Mouse (Mus musculus): ENCODE measurements around the gene Mvb12b. TPM values are rescaled to one million over a fixed set of nuclear protein-coding genes. Genes with fewer than 3 reads are reported as not detected.

The Mvb12b gene
- polyA plus RNA-seq, 1 experiment from 2014 or later = 55.6 TPM

DNA sequence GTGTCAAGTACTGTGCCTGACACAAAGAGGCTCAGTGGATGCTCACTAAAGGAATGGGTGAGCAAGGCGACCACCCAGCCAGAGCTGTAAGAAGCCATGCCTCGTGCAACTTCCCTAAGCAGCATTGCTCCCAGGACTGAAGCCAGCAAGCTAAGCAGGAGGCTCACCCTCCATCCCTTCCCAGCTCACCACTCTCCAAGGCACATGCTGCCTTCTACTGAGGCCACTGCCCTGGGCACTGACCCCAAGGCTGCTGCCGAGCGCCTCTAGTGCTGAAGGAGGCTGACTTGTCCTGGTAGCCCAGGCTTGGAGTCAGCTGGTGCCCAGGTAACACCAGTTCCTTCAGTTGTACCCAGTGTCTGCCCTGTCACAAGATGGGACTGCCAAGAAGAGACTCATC, 45.8 kb downstream of the Mvb12b start:
- Histone ChIP-seq H3K4me2 (replicated peaks) (no peak overlapping the region), H3K27ac (replicated peaks) (no peak overlapping the region), H3K27me3 (no peaks in the 10 kb centered on the region), H3K4me3 (no peak overlapping the region), H3K36me3 (peaks cover 23% of the 10 kb centered on the region), H3K9ac (replicated peaks) (no peak overlapping the region), H3K4me1 (peaks cover 33% of the 10 kb centered on the region), H3K9me3 (no peaks in the 10 kb centered on the region)
- ATAC-seq (ENCODE audit: low FRiP score, low read depth) = no peak
- 88% methylated on average over 4 of the region's 4 CpGs for WGBS

DNA sequence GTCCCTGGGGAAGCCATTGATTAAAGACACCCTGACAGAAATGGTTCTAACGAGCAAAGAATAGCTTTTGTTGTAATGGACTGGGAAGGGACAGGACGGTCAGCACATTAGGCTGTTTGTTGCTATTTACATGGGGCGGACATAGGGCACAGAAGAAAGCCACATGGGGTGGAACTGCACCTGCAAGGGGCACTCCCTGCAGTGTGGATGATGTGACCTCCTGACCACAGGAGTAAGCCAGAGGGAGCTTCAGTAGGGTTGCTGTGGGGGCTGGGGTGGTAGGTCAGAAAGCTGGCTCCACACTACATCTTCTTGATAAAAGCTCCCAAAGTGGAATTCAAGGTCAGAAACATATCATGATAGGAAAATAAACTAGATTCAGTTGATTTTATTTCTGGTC, 47.3 kb downstream of the Mvb12b start:
- ATAC-seq (ENCODE audit: low FRiP score, low read depth) = no peak
- WGBS = 67% methylated on average over 3 of the region's 3 CpGs
- Histone ChIP-seq H3K9me3 (no peaks in the 10 kb centered on the region), H3K36me3 (peaks cover 19% of the 10 kb centered on the region), H3K4me3 (no peak overlapping the region), H3K4me1 (peaks cover 37% of the 10 kb centered on the region), H3K27ac (replicated peaks) (peak overlapping the region; percentile 39; the same call in 1 of the 2 replicates), H3K27me3 (no peaks in the 10 kb centered on the region), H3K9ac (replicated peaks) (no peak overlapping the region), H3K4me2 (replicated peaks) (no peak overlapping the region)

DNA sequence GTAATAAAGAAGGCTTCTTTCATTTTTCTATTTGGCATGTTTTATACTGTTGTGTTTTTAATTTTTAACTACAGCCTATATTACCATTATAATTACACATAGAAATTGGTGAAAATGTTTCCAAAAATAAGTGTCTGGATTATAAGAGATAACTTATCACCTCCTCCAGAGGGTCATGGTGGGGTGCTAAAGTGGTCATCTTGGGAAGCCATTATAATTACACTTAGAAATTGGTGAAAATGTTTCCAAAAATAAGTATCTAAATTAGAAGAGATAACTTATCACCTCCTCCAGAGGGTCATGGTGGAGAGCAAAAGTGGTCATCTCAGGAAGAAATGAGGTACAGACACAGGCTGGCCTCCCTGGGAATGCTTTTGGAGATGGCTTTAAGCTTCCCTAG, 48.5 kb downstream of the Mvb12b start:
- peaks cover 15% of the 10 kb centered on the region; the same call in 1 of the 2 replicates for H3K36me3 ChIP-seq
- H3K4me1 ChIP-seq = peaks cover 37% of the 10 kb centered on the region
- ATAC-seq (ENCODE audit: low FRiP score, low read depth) = no peak
- H3K4me3 ChIP-seq = no peak overlapping the region
- no peak overlapping the region for H3K4me2 ChIP-seq (replicated peaks)
- no peaks in the 10 kb centered on the region for H3K27me3 ChIP-seq
- H3K9ac ChIP-seq (replicated peaks) = no peak overlapping the region
- no peak overlapping the region for H3K27ac ChIP-seq (replicated peaks)
- no peaks in the 10 kb centered on the region for H3K9me3 ChIP-seq

DNA sequence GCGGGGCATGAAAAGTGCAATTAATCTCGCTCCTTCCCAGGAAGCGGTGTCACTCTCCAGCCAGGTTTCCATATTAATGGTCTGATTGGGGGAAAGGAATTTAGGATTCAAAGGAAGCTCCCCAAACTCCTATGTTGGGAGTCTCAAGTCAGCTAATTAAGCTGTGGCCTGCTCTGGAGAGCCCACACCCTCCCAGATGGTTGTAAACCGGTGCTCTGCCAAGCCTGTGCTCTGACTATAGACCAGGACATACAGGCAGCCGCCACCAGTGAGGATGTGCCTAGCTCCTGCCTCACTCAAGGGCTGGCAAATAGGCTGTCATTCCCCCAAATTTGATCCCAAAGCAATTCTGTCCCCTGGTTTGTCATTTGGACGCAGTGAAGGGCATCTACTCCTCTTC, 50.4 kb downstream of the Mvb12b start:
- H3K36me3 ChIP-seq = peaks cover 27% of the 10 kb centered on the region
- ATAC-seq (ENCODE audit: low FRiP score, low read depth) = no peak
- H3K9ac ChIP-seq (replicated peaks) = no peak overlapping the region; the same call in 1 of the 2 replicates
- H3K4me2 ChIP-seq (replicated peaks) = no peak overlapping the region
- H3K9me3 ChIP-seq = no peaks in the 10 kb centered on the region
- H3K4me3 ChIP-seq = no peak overlapping the region
- WGBS = 77% methylated on average over 6 of the region's 6 CpGs
- peaks cover 32% of the 10 kb centered on the region for H3K4me1 ChIP-seq
- H3K27me3 ChIP-seq = no peaks in the 10 kb centered on the region
- H3K27ac ChIP-seq (replicated peaks) = peak overlapping the region; percentile 21

DNA sequence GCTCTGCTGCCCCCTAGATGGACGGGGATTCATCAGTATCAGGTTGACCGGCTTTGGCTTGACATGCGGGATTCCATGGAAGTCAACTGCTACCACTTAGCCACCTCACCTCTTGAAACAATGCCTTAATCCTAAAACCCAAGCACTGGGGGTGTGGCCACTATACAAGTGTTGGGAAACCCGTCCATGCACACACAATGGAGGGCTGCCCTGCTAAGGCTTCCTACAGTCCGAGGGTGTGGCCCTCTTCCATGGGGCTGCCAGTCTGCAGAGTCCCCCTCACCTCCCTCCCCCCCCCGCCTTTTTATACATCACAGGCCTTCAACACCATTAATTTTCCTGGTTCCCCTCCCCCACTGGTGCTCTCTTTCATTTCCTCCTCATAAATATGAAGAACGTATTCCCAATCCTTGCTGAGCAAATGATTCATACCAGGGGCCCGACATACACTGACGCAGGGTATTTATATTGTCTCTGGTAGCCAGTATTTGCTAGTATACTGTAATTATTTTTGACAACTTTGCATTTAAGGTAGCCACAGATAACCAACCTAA, 51.0 kb downstream of the Mvb12b start:
- Histone ChIP-seq H3K4me1 (peaks cover 32% of the 10 kb centered on the region), H3K9me3 (no peaks in the 10 kb centered on the region), H3K4me3 (no peak overlapping the region), H3K4me2 (replicated peaks) (no peak overlapping the region), H3K27me3 (no peaks in the 10 kb centered on the region), H3K27ac (replicated peaks) (peak overlapping the region; percentile 60), H3K36me3 (peaks cover 28% of the 10 kb centered on the region), H3K9ac (replicated peaks) (no peak overlapping the region)
- ATAC-seq (ENCODE audit: low FRiP score, low read depth) = peak; percentile 52; the same call in 1 of the 2 replicates
- WGBS = 54% methylated on average over 9 of the region's 9 CpGs

DNA sequence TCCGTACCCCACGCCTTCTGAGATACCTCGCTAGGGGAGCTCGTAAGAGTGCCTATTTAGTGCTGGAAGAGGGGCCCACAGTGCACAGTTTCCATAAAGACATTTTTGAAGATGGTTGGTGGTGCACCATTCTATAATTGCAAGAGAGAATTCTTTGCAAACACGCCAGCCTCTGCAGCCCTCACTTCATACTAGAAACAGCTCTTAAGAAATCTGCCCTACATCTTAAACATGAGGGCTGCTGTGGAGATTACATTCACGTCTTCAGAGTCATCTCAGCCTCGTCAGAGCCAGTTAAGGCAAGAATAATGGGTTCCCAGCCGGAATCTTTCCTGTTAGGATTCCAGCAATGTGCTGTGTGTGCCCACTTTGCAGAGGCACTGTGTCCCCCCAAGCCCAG, 52.7 kb downstream of the Mvb12b start:
- Histone ChIP-seq H3K27ac (replicated peaks) (no peak overlapping the region), H3K9me3 (no peaks in the 10 kb centered on the region), H3K4me2 (replicated peaks) (no peak overlapping the region), H3K4me3 (no peak overlapping the region), H3K36me3 (peaks cover 39% of the 10 kb centered on the region), H3K4me1 (peaks cover 26% of the 10 kb centered on the region), H3K9ac (replicated peaks) (no peak overlapping the region), H3K27me3 (no peaks in the 10 kb centered on the region)
- 87% methylated on average over 8 of the region's 8 CpGs for WGBS
- ATAC-seq (ENCODE audit: low FRiP score, low read depth) = no peak

DNA sequence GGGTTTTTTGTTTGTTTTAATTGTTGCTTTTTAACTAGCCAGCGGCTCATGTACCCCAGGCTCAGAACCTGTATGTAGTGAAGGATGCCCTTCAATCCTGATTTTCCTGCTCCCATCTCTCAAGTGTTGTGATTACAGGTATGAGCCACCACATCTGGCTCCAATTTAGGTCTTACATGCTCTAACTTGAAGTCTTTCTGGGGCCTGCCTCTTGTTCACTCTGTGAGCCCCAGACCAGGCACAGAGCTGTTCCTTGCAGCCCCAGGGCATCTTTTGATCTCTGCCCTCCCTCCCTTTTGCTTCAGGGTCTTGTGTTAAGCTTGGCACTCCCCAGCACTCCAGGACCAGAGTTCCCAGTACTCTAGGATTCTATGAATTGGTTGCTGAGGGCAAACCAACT, 53.8 kb downstream of the Mvb12b start:
- H3K4me2 ChIP-seq (replicated peaks) = no peak overlapping the region
- H3K4me1 ChIP-seq = peaks cover 25% of the 10 kb centered on the region
- H3K9me3 ChIP-seq = no peaks in the 10 kb centered on the region
- no peaks in the 10 kb centered on the region for H3K27me3 ChIP-seq
- WGBS = 87% methylated on average over 1 of the region's 1 CpGs
- H3K4me3 ChIP-seq = no peak overlapping the region
- no peak overlapping the region for H3K9ac ChIP-seq (replicated peaks)
- H3K36me3 ChIP-seq = peaks cover 39% of the 10 kb centered on the region
- no peak for ATAC-seq (ENCODE audit: low FRiP score, low read depth)
- no peak overlapping the region; the same call in 1 of the 2 replicates for H3K27ac ChIP-seq (replicated peaks)

DNA sequence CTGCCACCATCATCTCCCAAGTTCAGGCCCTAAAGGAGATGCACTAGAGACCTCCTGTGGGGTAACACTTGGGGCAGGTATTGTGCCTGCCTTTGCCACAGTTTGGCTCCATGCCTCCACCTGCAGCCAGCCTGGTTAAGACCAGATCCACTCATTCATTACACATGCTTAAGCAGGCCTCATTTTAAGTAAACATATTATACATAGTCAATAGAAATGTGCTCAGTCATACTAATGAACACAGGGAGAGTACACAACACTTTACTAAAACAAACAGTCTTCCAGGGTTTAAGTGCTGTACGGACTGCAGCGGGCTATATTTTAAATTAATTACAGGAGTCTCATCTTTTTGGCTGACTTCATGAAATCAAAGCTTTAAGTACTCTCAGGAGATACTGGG, 57.9 kb downstream of the Mvb12b start:
- H3K27me3 ChIP-seq = no peaks in the 10 kb centered on the region
- ATAC-seq (ENCODE audit: low FRiP score, low read depth) = no peak
- H3K9ac ChIP-seq (replicated peaks) = no peak overlapping the region
- peaks cover 54% of the 10 kb centered on the region for H3K36me3 ChIP-seq
- no peak overlapping the region for H3K27ac ChIP-seq (replicated peaks)
- no peak overlapping the region for H3K4me2 ChIP-seq (replicated peaks)
- no peaks in the 10 kb centered on the region for H3K9me3 ChIP-seq
- no peaks in the 10 kb centered on the region for H3K4me1 ChIP-seq
- no peak overlapping the region for H3K4me3 ChIP-seq
- 92% methylated on average over 2 of the region's 2 CpGs for WGBS

DNA sequence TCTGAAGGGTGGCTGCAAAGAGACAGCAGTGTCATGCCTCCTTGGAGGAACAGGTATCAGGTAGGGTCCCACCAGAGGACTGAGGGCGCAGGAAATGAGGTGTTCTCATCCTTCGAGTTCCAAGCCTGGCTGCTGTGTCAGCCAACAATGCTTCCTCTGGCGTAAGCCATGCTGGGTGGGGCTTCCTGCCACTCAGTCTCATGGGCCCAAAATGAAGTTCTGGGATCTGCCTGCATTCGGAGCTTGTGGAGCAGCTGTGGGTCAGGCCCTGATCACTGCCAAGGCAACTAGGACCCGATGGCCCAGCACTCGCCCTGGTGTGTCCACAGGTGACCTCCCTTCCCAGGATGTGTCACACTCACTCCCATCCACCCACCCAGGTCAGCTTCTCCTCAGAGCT, 61.0 kb downstream of the Mvb12b start:
- Histone ChIP-seq H3K9ac (replicated peaks) (no peak overlapping the region), H3K27me3 (no peaks in the 10 kb centered on the region), H3K27ac (replicated peaks) (no peak overlapping the region), H3K4me2 (replicated peaks) (no peak overlapping the region), H3K36me3 (peaks cover 53% of the 10 kb centered on the region), H3K4me1 (peaks cover 7% of the 10 kb centered on the region), H3K4me3 (no peak overlapping the region), H3K9me3 (no peaks in the 10 kb centered on the region)
- no peak for ATAC-seq (ENCODE audit: low FRiP score, low read depth)
- WGBS = 90% methylated on average over 6 of the region's 6 CpGs

DNA sequence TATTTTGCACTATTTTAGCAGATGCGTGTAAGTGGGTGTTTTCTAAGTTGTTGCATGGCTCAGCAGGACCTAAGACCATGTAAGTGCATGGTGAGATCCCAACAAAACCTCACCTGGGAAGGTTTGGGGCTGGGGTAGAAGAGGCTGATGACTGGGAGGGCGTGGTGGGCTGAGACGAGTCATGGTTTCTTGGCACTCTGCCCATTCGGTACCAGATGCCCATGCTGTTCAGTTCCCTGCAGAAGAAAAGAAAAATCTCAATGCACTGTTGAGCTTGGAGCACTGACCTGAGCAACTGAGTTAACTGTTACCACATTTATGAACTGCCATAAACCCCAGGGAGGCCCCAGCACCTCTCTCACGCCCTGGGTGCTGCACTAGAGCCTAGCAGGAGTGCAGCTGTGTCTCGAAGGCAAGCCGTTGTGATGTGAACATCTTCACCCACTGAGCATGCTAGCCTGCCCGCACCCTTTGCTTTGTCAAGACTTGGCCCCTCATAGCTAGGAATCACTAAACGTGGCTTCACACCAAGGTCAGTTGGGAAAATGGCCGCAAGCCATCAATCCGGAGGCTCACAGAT, 62.7 kb downstream of the Mvb12b start:
- Histone ChIP-seq H3K4me1 (peaks cover 8% of the 10 kb centered on the region), H3K4me3 (no peak overlapping the region), H3K27ac (replicated peaks) (no peak overlapping the region), H3K9ac (replicated peaks) (no peak overlapping the region), H3K36me3 (peaks cover 47% of the 10 kb centered on the region), H3K27me3 (no peaks in the 10 kb centered on the region), H3K4me2 (replicated peaks) (no peak overlapping the region), H3K9me3 (no peaks in the 10 kb centered on the region)
- no peak for ATAC-seq (ENCODE audit: low FRiP score, low read depth)
- WGBS = 93% methylated on average over 11 of the region's 11 CpGs

DNA sequence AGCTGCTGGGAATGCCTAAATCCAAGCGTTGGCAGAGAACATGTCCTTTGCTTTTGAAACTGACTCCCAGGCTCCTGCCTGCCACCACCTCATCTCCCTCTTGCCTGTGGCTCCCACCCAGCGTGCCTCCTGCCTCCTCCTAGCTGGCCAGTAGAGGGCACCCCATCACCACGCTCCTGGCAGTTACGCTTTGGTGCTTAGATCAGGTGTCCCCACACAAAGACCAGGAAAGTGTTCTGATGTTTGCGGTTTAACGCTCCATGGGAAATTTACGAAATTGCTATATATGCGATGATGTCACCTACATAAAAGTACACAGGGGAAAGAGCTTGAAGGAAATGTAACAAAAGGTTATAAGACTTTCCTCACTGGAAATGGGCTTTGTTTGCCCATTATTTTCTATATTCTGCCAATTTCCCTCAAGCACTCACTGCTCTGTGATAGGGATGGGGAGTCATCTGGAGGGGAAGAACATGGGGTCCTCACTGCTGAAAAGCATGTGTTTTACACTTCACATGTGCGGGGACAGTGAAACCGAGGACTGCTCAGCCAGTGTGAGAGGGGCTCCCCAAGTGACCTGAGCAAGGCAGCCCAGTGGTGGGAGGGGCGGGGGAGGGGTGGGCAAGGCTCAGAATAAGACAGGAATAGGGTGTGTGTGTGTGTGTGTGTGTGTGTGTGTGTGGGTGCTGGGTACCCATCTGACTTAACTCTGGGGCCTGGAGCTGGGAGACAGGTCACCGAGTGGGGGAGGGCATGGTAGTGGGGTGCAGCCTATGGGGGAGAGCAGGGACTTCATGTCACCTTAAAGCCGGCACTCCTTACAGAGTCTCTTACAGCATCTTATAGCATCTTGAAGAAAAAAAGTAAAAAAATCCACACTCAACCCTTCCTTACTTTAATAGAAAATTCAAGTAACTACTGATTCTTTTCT, 65.8 kb downstream of the Mvb12b start:
- H3K9me3 ChIP-seq = no peaks in the 10 kb centered on the region
- ATAC-seq (ENCODE audit: low FRiP score, low read depth) = peak; percentile 82
- no peaks in the 10 kb centered on the region for H3K27me3 ChIP-seq
- no peak overlapping the region for H3K4me3 ChIP-seq
- H3K9ac ChIP-seq (replicated peaks) = no peak overlapping the region
- peak overlapping the region; percentile 47 for H3K27ac ChIP-seq (replicated peaks)
- peaks cover 8% of the 10 kb centered on the region for H3K4me1 ChIP-seq
- WGBS = 24% methylated on average over 13 of the region's 13 CpGs
- no peak overlapping the region for H3K4me2 ChIP-seq (replicated peaks)
- H3K36me3 ChIP-seq = peaks cover 61% of the 10 kb centered on the region

DNA sequence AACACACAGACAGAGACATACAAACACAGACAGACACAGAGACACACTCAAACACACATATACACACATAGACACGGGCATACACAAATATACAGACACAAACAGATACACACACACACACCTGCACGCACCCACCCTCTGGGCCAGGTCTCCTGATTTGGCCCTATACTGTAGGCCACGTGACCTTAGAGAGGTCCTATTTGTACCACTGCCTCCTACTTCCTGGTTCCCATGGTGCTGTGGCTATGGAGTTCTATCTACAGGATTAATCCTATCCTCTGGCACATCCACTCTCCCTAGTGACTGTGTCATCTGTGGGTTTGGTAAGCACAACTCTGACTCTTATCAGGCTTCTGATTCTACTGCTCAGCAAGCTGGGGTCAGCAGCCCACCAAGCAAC, 67.3 kb downstream of the Mvb12b start:
- no peak overlapping the region for H3K9ac ChIP-seq (replicated peaks)
- no peaks in the 10 kb centered on the region for H3K27me3 ChIP-seq
- 90% methylated on average over 3 of the region's 3 CpGs for WGBS
- no peak overlapping the region for H3K27ac ChIP-seq (replicated peaks)
- ATAC-seq (ENCODE audit: low FRiP score, low read depth) = no peak
- no peak overlapping the region for H3K4me3 ChIP-seq
- H3K36me3 ChIP-seq = peaks cover 54% of the 10 kb centered on the region
- no peaks in the 10 kb centered on the region for H3K9me3 ChIP-seq
- H3K4me1 ChIP-seq = peaks cover 8% of the 10 kb centered on the region
- H3K4me2 ChIP-seq (replicated peaks) = no peak overlapping the region
